Mouse (Mus musculus) urinary bladder, adult 2 months (tissue): Measurements from ENCODE around the gene Plin4. TPM values are rescaled to one million over a fixed set of nuclear protein-coding genes. Genes with fewer than 3 reads are reported as not detected.

ENCODE experiments used
- DNase-seq: peaks from one replicate; pipeline ENCODE4 v3.0.0; 2022; ENCODE audit warnings: low spot score
- polyA plus RNA-seq: library from polyadenylated mRNA; depleted of rRNA; stranded (reverse); fragments of >200 nt; gene quantifications from 2 replicates; pipeline ENCODE4 v1.2.3, GENCODE M21; 2012; rRNA removed

Gene Plin4
- polyA plus RNA-seq, 1 experiment = 96.9 TPM

DNA sequence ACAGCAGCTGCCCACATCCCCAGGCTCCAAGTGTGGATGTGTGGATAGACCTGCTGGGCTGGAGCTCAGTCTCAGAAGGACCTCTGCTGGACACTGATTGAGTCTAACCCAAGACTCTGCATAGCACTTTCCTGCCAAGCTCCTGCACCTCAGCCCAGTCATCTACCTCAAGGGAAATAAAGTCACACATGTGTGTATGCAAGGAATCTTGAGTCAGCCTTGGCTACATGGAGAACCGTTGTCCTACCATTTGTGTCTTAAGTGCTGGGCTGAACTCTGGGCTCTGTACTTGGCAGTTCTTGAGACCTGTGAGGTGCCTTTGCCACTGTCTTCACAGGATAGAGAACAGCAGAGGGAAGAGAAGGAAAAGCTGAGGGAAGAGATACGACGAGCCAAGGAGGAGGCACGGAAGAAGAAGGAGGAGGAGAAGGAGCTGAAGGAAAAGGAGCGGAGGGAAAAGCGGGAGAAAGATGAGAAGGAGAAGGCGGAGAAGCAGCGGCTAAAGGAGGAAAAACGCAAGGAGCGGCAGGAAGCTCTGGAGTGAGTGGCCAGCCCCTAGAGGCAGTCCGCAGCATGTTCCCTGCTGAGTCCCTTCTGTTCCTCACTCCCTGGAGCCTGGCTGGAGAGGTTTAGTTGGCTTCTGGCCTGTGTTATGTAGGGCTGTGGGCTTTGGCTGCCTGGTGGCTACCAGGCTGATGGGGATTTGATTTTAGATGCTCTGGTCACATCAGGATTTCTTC, 52.1 kb downstream of the Plin4 start:
- DNase-seq = no peak

DNA sequence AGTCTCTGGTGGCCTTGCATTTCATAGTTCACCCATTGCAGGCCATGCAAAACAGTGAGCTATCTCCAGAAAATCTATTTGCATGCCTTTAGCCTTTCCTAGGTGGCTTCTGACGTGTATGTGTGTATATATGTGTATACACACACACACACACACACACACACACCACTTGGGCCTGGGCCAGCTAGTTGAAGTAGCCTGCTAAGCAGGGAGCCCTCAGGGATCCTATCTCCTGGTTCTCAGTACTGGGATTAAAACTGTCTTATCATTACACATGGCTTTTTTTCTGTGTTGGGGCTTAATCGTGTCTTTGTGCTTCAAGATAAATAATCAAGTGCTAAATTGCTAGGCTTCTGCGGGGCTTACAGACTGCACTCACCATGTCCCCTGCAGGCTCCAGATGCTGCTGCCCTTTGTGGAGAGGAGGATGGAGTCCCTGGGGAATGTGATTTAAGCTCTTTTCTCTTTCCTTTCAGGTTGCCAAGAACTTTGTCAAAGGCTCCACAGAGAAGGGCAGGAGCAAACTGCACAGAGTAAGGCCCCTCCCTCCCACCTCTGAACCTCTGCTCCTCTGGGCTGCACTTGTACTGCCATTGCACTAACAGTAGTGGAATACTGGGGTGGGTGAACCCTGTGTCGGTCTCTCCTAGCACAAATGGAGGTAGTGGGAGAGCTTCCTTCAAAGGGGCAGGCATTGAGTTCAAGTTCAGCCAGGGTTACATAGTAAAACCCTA, 53.5 kb downstream of the Plin4 start:
- DNase-seq = no peak

DNA sequence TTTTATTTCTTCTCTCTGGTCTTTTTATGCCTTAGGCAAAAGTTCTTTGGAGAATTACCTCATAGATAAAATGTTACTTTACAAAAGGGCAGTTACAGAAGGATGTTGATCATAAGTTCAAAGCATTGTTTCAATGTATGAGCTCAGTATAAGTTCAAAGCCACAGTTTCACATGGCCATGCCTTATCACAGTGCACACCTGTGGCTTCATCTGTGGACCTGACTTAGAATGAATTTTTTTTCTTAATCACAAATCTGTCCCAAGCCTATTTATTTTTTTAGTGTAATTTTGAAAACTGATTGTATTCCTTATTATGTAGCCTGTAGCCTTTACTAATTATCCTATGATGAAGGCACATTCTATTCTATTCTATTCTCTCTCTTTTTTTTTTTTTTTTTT, 54.7 kb downstream of the Plin4 start:
- DNase-seq = no peak

DNA sequence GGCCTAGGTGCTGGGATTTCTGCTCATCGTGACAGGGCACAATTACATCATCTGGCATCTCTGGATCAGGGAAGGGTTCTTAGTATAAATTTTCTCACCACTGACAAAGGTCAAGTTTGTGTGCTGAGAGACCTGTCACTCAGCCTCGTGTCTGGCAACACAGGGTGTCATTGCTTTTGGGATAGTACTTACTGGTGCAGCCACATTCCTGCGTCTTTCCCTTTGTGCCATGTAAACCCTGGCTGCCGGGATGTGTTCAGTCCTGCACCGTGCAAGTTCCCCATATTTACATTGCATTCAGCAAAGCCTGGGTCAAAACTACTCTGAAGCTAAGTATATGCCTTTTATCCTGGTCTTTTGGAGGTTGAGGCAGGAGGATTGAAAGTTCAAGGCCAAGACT, 58.2 kb downstream of the Plin4 start:
- DNase-seq = no peak

Other genes with a start within 250 kb of the Plin4 start
- 4.7 and 5.2 TPM in 2 replicates for gene Zfp119a, start 230.9 kb downstream of the Plin4 start, polyA plus RNA-seq
- gene Zfp959, start 217.7 kb downstream of the Plin4 start, polyA plus RNA-seq = 8.4 and 8.8 TPM in 2 replicates
- 5.4 TPM in 2 replicates for gene Zfp119b, start 160.3 kb downstream of the Plin4 start, polyA plus RNA-seq
- 2.9 and 3.1 TPM in 2 replicates for gene Ebi3, start 157.2 kb downstream of the Plin4 start, polyA plus RNA-seq
- gene Yju2, start 150.7 kb downstream of the Plin4 start, polyA plus RNA-seq = 10.1 and 11.1 TPM in 2 replicates
- gene Shd, start 139.3 kb downstream of the Plin4 start, polyA plus RNA-seq = 1.0 and 1.7 TPM in 2 replicates
- 0.57 and 1.2 TPM in 2 replicates for gene Fsd1, start 123.3 kb downstream of the Plin4 start, polyA plus RNA-seq
- gene Stap2, start 104.2 kb downstream of the Plin4 start, polyA plus RNA-seq = 29.6 and 38.6 TPM in 2 replicates
- 50.4 and 51.1 TPM in 2 replicates for gene Mpnd, start 104.1 kb downstream of the Plin4 start, polyA plus RNA-seq
- gene Sh3gl1, start 73.2 kb downstream of the Plin4 start, polyA plus RNA-seq = 55.5 and 78.1 TPM in 2 replicates
- gene Chaf1a, start 69.4 kb downstream of the Plin4 start, polyA plus RNA-seq = 2.1 and 2.2 TPM in 2 replicates
- gene Ubxn6, start 34.8 kb downstream of the Plin4 start, polyA plus RNA-seq = 62.3 and 62.7 TPM in 2 replicates
- 68.8 and 70.6 TPM in 2 replicates for gene Hdgfl2, start 30.2 kb downstream of the Plin4 start, polyA plus RNA-seq
- 1.4 and 1.9 TPM in 2 replicates for gene Plin5, start 7.8 kb upstream of the Plin4 start, polyA plus RNA-seq
- 23.4 and 23.9 TPM in 2 replicates for gene Lrg1, start 12.2 kb upstream of the Plin4 start, polyA plus RNA-seq
- gene Sema6b, start 30.5 kb upstream of the Plin4 start, polyA plus RNA-seq = 3.3 and 4.4 TPM in 2 replicates
- 1.7 and 2.0 TPM in 2 replicates for gene Tnfaip8l1, start 52.7 kb upstream of the Plin4 start, polyA plus RNA-seq
- 42.0 and 51.0 TPM in 2 replicates for gene Mydgf, start 74.1 kb upstream of the Plin4 start, polyA plus RNA-seq
- gene Dpp9, start 109.1 kb upstream of the Plin4 start, polyA plus RNA-seq = 24.1 and 24.8 TPM in 2 replicates
- 14.4 and 17.2 TPM in 2 replicates for gene Fem1a, start 147.0 kb upstream of the Plin4 start, polyA plus RNA-seq
- gene Ticam1, start 167.0 kb upstream of the Plin4 start, polyA plus RNA-seq = 8.7 and 10.0 TPM in 2 replicates
- 34.6 and 43.6 TPM in 2 replicates for gene Plin3, start 183.1 kb upstream of the Plin4 start, polyA plus RNA-seq
- gene Arrdc5, start 190.5 kb upstream of the Plin4 start, polyA plus RNA-seq = not detected in 2 replicates
- gene Uhrf1, start 193.5 kb upstream of the Plin4 start, polyA plus RNA-seq = 4.6 and 5.3 TPM in 2 replicates
- gene Kdm4b, start 216.3 kb upstream of the Plin4 start, polyA plus RNA-seq = 23.7 and 31.1 TPM in 2 replicates